Mouse (Mus musculus): ENCODE results near the gene Kifc5b.
"Not testable (repeated sequence)": the region's sequence is repeated elsewhere in the genome, so short reads cannot be mapped to it uniquely, and the experiment has no call there.

The Kifc5b gene

GRCm38 (mm10) chr17:26972703-26973574, 56.0 kb downstream of the Kifc5b start, which contains the start of gene Zbtb9:
Zbtb9 (plus strand) TSS chr17:26973167.
- peak; percentile 97 for DNase-seq

GRCm38 (mm10) chr17:26974547-26974946, 57.7 kb downstream of the Kifc5b start:
- no peak for DNase-seq

- DNase-seq: no peak
Measured at GRCm38 (mm10) chr17:26975415-26975814, 58.5 kb downstream of the Kifc5b start.

- DNase-seq: not testable (repeated sequence)
Measured at GRCm38 (mm10) chr17:26977354-26977753, 60.5 kb downstream of the Kifc5b start.

GRCm38 (mm10) chr17:26979426-26979825, 62.5 kb downstream of the Kifc5b start:
- DNase-seq: no peak

- no peak for DNase-seq
Measured at GRCm38 (mm10) chr17:26981050-26981449, 64.2 kb downstream of the Kifc5b start.
